Mouse (Mus musculus) C2C12 (cell line): ENCODE results near the gene Tnxb.

Source experiments
- CTCF ChIP-seq: IDR thresholded peaks from one replicate; pipeline ENCODE4 v1.5.1; 2011; ENCODE audit not compliant: control insufficient read depth, insufficient read depth, insufficient read length
- MYOD1 ChIP-seq: IDR thresholded peaks from one replicate; pipeline ENCODE4 v1.6.1; 2011; ENCODE audit warnings: low read depth; ENCODE audit not compliant: control insufficient read depth, insufficient read length
- MYOG ChIP-seq: IDR thresholded peaks from one replicate; pipeline ENCODE4 v1.6.1; 2011; ENCODE audit not compliant: control insufficient read depth, insufficient read length; ENCODE audit errors: extremely low read depth
- USF1 ChIP-seq: IDR thresholded peaks from one replicate; pipeline ENCODE4 v1.6.1; 2011; ENCODE audit warnings: low read depth, mild to moderate bottlenecking, control low read depth, moderate library complexity

DNA sequence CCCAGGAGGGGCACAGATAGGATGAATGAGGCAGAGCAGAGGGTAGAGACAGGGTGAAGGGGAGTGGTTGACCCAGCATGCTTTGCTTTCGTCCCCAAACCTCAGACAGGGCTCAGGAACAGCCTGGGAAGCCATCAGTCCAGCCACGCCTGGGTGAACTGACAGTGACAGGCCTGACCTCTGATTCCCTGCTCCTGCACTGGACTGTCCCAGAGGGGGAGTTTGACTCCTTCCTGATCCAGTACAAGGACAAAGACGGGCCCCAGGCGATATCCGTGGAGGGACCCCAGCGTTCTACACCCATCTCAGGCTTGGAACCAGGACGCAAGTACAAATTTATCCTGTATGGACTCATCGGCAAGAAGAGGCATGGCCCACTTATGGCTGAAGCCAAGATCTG, 12.8 kb downstream of the Tnxb start:
- no peak for TF ChIP-seq USF1
- TF ChIP-seq CTCF, result no peak
- TF ChIP-seq MYOG, result no peak
- no peak for TF ChIP-seq MYOD1
